Mouse (Mus musculus) lung, postnatal 4 days (tissue): ENCODE data around the gene 4933405O20Rik.

Source experiments
- DNase-seq, 2 experiments: peaks; one replicate each; pipeline ENCODE4 v3.0.0; 2021

Gene 4933405O20Rik

DNA sequence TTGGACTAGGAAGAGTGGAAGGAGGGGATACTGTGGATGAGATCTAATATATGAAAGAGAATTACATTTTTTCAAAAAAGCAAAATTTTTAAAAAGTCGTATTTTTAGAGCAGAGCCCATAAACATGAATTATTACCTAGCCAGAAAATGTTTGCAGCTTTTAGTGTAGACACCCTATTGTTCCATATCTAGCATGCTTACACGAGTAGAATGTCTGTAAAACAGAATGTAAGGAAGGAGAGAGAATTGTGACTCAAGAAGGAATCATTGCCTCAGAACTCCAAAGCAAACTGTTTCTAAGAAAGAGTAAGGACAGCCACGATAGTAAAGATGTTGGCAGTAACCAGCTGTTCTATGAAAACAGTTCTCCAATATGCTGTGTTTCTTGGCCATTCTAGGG lies at the start of gene 4933405O20Rik:
Gene 4933405O20Rik (plus strand): TSS at position 301 of the 400 bp plus-strand sequence.
- DNase-seq, result no peak

DNA sequence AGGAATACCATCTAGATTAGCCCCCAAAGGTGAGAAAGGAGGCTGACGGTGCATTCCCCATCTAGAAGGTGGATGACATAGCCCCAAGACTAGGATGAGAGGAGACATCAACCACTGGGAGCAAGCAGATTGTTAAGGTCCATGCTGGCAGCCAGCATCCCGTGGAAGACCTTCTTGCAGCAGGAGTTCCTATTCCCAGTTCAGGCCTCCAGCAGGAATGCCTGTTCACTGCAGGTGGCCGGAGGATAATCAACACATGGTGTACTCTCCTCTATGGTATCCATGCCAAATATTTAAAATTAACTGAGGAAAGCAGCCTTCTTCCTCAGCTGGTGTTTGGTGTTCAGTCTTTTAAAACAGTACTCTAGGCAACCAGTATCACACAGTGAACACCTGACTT lies 49.4 kb upstream of the 4933405O20Rik start:
- DNase-seq, result no peak

DNA sequence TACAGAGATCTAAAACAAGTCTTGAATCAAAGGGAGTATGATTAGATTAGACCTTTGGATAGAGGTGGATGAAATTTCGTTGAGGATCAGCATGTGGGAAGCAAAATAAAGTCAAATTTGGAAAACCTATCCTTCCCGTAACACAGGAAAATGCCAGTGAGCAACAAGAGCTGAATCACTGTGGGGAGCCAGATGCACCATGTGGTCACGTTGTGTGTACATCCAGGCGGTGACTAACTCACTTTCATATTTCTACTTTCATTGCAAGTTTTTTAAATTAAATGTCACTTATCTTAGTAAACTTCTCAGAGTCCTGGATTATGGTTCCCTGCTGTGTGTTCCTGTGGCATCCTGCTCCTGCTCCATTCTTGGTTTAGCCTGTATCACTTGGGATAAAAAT lies 47.6 kb upstream of the 4933405O20Rik start:
- no peak for DNase-seq

DNA sequence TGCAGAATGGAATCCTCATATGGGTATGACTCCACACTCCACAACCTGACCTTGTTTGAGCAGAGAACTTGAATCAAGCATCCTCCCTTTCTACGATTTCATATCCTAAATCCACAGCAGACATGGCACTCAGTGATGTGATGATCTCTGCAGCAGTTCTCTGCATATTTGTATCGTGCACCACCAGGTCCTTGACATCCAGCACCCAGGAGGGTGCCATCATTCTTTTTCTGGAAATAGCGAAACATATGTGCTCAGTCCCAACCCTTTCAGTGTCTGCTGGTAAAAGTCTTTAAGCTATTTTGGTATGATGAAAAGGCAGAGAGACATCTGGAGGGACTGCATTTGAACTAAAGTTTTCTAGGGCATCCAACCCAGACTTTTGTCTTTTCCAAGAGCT lies 36.3 kb upstream of the 4933405O20Rik start:
- no peak for DNase-seq

DNA sequence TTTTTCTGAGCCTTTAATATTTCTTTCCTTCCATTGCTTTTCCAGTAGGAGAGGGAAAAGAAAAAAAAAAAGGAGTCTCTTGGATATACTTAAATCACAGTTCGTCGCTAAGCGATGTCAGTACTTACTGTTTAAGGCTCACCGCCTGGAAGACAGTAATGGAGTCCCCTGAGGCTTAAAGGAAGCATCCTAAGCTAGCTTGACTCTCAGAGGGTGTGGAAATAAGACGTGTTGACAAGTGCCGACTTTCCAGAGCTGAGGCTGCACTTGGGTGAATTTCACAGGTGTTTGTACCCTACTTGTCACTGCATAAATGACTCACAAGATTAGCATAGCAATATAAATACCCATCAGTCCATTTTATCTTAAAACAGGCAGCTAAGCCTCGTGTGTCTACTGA lies 25.1 kb upstream of the 4933405O20Rik start:
- DNase-seq, result no peak

DNA sequence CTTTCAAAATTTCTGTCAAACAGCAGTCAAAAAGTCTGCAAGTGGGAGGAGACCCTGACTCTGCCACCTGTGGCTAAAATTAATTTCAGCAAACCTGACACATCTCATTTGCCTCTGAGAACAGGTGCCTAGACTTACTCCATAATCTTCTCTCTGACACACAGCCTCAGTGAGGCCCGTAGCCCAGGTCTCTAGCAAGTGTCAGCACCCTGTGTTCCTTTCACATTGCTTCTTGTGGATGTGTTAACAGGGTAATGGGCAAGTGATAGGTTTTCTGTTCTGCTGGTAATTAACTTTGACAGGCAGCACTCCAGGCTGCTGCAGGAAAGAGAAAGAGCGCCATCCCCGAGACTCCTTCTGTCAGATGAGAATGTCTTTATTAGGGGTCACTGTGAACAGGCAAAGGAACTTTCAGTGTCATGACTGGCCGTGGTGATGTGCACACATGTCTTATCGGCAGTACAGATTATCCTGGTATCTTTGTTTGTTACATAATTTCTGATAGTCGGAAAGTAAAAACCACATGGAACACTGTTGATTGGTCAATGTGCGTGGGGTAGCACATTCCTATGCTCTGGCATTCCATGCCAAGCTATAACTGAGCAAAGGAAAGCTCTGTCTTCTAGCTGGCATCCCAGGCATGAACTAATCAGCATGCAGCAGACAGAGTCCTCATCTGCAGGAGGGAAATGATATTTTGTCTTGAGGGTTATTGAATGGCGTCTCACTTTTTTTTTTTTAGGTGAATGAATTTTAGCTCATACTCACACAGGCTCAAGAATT lies 10.2 kb upstream of the 4933405O20Rik start:
- DNase-seq, result no peak

DNA sequence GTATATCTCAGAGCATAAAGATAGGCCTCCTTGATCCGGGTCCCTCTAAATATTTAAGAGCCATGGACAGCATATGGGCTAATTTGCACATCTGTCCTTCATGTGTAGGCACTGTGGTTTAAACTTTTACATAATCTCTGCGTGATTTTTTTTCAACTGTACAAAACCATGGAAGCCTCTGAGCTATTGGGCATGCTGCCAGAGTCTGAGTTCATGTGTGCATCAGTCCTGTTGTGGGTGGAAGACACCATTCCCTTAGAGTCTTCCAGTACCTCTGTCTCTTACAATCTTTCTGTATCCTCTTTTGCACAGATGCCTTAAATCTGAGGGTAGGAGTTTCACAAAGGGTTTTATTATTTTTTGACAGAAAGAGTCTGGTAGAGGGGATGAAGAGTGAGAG lies 15.1 kb downstream of the 4933405O20Rik start:
- no peak for DNase-seq

DNA sequence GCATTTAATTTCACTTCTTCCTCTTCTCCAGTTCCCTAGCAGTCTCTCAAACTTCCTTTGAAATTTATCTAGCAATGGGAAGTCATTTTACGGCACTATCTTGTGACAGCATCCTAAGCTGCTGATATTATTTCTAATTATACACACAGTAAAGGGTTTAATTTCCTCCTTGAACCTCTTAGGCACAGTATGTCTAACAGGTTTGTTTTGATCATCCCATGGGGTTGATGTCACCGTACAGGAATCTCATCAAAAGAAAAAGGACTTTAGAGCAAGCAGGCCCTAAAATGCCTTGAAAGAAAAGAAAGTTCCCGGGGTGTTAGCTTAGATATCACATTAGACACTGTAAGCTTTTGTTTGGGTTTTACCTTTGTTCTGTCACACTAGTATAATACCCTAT lies 30.2 kb downstream of the 4933405O20Rik start:
- no peak for DNase-seq

DNA sequence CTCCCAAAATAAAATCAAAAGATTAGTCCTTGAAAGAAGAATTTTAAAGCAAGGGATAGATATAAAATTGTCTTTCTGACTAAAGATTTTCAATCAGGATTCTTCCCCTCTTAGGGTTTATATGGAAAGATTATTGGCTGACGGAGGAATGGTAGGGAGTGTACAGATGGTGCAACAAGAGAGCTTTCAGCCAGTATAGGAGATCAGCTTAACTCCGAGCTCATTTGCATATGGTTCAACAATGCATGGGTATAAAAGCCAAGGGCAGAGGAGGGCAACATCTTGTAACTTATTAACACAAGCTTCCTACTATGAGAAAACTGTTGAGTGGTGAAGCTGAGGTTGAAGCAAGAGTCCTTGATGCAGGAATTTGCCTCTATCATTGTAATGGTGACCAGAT lies 34.2 kb downstream of the 4933405O20Rik start:
- DNase-seq, result no peak
